Mouse (Mus musculus) heart, postnatal 0 days (tissue): ENCODE measurements around the gene Crisp1.

Experiments used
- CTCF ChIP-seq: IDR thresholded peaks from 2 replicates; pipeline ENCODE4 v1.5.1; 2016; ENCODE audit warnings: antibody characterized with exemption, control low read depth, low read depth
- EP300 ChIP-seq: IDR thresholded peaks from 2 replicates; pipeline ENCODE4 v1.6.1; 2016; ENCODE audit warnings: antibody characterized with exemption, low read depth

- TF ChIP-seq CTCF (no peak), EP300 (no peak)
Measured at GRCm38 (mm10) chr17:40252487-40252886, 66.5 kb downstream of the Crisp1 start.
